Mouse (Mus musculus) midbrain, embryonic 13.5 days (tissue): ENCODE data around the gene Tnrc6a. TPM values are rescaled to one million over a fixed set of nuclear protein-coding genes. Genes with fewer than 3 reads are reported as not detected.

Experiments
- ATAC-seq: fragments of 200-750 bp; cut with Nextera tagmentation; 2 replicates; pipeline ENCODE4 v1.8.0; 2017; ENCODE audit warnings: mild to moderate bottlenecking, moderate TSS enrichment, moderate library complexity
- H3K27ac ChIP-seq: fragments of 300-500 bp; sonication (generic); 2 replicates; pipeline ENCODE4 v1.5.1; 2015; ENCODE audit warnings: inconsistent platforms, mild to moderate bottlenecking, moderate library complexity
- H3K27me3 ChIP-seq: fragments of 300-500 bp; sonication (generic); 2 replicates; pipeline ENCODE4 v1.6.1; 2015; ENCODE audit warnings: mild to moderate bottlenecking, inconsistent platforms
- H3K36me3 ChIP-seq: fragments of 300-500 bp; sonication (generic); 2 replicates; pipeline ENCODE4 v1.6.1; 2015; ENCODE audit warnings: mild to moderate bottlenecking, inconsistent platforms
- H3K4me1 ChIP-seq: fragments of 300-500 bp; sonication (generic); replicated peaks from 2 replicates; pipeline ENCODE4 v1.6.1; 2015; ENCODE audit warnings: inconsistent platforms
- H3K4me2 ChIP-seq: fragments of 300-500 bp; sonication (generic); replicated peaks from 2 replicates; pipeline ENCODE4 v1.6.1; 2015; ENCODE audit warnings: moderate library complexity, mild to moderate bottlenecking, inconsistent platforms
- H3K4me3 ChIP-seq: fragments of 300-500 bp; sonication (generic); replicated peaks from 2 replicates; pipeline ENCODE4 v1.5.1; 2015; ENCODE audit warnings: mild to moderate bottlenecking, inconsistent platforms
- H3K9ac ChIP-seq: fragments of 300-500 bp; sonication (generic); replicated peaks from 2 replicates; pipeline ENCODE4 v1.6.1; 2015; ENCODE audit warnings: mild to moderate bottlenecking, inconsistent platforms
- H3K9me3 ChIP-seq: fragments of 300-500 bp; sonication (generic); 2 replicates; pipeline ENCODE4 v1.6.1; 2016; ENCODE audit warnings: mild to moderate bottlenecking, inconsistent platforms
- WGBS: fragments of 180-500 bp; shearing (Covaris S2); methylation state at CpG from one replicate; pipeline ENCODE4 v1.1.7; 2015; 5-methylcytosine and 5-hydroxymethylcytosine counted together
- polyA plus RNA-seq: library from polyadenylated mRNA; unstranded; fragments of >200 nt; fragmentation: Nextera tagmentation; extraction: Ambion mirVana; gene quantifications from 2 replicates; pipeline ENCODE4 v1.2.1, GENCODE M21; 2015

The Tnrc6a gene
- polyA plus RNA-seq, 1 experiment from 2014 or later, result 62.1 TPM

DNA sequence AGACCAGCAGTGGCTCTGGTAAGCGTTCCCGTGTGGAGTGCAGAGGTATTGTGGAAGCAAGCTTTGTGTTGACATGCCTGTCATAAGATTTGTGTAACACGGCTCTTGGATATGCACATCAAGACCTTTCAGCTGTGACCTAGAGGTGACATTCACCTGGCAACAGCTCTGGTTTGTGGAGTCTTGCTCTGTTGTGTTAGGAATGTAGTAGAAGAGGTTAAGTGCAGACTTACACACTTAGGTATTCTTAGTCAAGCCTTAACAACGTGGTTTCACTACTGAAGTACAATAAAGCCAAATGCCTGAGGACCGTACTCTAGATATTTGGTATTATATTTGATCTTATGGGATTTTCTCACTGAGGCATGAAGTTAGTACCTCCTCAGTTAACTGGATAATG lies 48.4 kb downstream of the Tnrc6a start:
- Histone ChIP-seq H3K4me1 (no peaks in the 10 kb centered on the region), H3K4me3 (no peak overlapping the region), H3K36me3 (peaks cover 74% of the 10 kb centered on the region), H3K9ac (no peak overlapping the region), H3K4me2 (no peak overlapping the region), H3K27me3 (no peaks in the 10 kb centered on the region), H3K9me3 (no peaks in the 10 kb centered on the region), H3K27ac (no peak overlapping the region)
- ATAC-seq, result no peak
- 90% methylated on average over 5 of the region's 5 CpGs for WGBS

DNA sequence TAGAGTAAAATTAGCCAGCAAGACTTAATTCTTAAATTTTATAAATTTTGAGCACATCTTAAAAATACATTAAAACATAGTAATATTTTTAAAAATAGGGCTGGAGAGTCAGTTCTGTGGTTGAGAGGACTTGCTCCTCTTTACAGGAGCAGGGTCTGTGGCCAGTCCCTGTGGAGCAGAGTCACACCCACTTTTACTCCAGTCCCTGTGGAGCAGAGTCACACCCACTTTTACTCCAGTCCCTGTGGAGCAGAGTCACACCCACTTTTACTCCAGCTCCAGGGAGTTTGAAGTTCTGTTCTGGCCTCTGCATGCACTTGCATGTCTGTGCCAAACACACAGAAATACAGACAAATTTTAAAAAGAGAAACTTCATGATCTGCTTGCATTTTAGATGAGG lies 53.5 kb downstream of the Tnrc6a start:
- H3K4me3 ChIP-seq, result no peak overlapping the region
- peaks cover 76% of the 10 kb centered on the region for H3K36me3 ChIP-seq
- no peaks in the 10 kb centered on the region for H3K4me1 ChIP-seq
- no peaks in the 10 kb centered on the region for H3K27me3 ChIP-seq
- no peak overlapping the region for H3K4me2 ChIP-seq
- H3K9me3 ChIP-seq, result no peaks in the 10 kb centered on the region
- H3K9ac ChIP-seq, result no peak overlapping the region
- no peak overlapping the region for H3K27ac ChIP-seq
- ATAC-seq, result no peak

DNA sequence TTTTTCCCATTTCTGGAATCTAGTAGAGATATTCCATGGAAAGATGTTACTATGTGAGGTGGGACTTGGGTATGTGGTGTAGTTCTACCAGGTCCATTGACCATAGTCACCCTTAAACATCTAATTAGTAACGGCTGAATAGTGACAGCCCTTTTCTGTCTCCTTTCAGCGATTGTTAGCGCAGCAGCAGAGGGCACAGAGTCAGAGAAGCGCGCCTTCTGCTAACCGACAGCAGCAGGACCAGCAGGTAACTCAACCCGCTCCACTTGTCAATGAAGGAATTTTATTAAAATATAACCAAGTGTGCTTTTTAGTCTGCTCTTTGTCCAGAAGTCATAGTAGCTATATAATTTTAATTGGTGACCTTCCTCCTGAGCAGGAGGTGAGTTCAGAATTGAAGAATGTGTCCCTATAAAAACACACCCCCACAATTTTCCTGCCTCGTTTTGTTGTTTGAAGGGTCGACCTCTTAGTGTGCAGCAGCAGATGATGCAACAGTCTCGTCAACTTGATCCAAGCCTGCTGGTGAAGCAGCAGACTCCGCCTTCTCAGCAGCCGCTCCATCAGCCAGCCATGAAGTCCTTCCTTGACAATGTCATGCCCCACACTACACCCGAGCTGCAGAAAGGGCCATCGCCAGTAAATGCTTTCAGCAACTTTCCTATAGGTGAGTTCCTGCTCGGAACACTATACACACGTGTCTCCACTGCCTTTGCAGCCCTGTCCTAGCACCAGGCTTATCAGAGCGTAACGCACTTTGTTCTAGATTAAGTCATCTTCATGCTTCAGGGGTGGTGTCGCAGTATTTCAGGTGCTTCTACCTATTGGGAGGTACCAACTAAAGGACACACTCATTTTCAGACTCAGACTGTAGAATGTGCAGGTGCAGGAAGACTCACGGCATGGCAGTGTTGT lies 58.4 kb downstream of the Tnrc6a start:
- H3K9me3 ChIP-seq, result no peaks in the 10 kb centered on the region
- H3K4me2 ChIP-seq, result no peak overlapping the region
- no peak overlapping the region for H3K27ac ChIP-seq
- H3K27me3 ChIP-seq, result no peaks in the 10 kb centered on the region
- ATAC-seq, result no peak
- H3K9ac ChIP-seq, result no peak overlapping the region
- no peaks in the 10 kb centered on the region for H3K4me1 ChIP-seq
- H3K4me3 ChIP-seq, result no peak overlapping the region
- H3K36me3 ChIP-seq, result peaks cover 83% of the 10 kb centered on the region
- WGBS, result 86% methylated on average over 20 of the region's 20 CpGs

DNA sequence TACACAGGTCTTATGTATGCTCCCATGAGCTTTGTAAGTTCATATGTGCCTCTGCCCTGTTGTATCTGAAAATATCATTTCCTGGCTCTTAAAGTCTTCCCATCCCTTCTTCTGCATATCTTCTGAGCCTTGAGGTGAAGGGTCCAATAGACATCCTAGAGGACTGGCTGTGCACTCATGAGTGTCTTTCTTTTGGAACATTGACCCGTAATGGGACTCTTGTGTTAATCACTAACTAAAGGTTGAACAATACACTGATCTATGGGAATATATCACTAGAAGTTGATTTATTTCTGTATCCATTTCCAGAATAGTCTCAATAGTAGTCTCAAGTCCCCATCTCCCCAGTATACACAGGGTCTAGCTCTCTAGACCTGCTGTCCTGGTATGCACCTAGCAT lies 61.2 kb downstream of the Tnrc6a start:
- WGBS, result 100% methylated on average over 1 of the region's 1 CpGs
- H3K27ac ChIP-seq, result no peak overlapping the region
- H3K9me3 ChIP-seq, result no peaks in the 10 kb centered on the region
- no peak overlapping the region for H3K4me2 ChIP-seq
- no peaks in the 10 kb centered on the region for H3K4me1 ChIP-seq
- peaks cover 92% of the 10 kb centered on the region for H3K36me3 ChIP-seq
- no peak overlapping the region for H3K9ac ChIP-seq
- no peak for ATAC-seq
- no peak overlapping the region for H3K4me3 ChIP-seq
- H3K27me3 ChIP-seq, result no peaks in the 10 kb centered on the region

DNA sequence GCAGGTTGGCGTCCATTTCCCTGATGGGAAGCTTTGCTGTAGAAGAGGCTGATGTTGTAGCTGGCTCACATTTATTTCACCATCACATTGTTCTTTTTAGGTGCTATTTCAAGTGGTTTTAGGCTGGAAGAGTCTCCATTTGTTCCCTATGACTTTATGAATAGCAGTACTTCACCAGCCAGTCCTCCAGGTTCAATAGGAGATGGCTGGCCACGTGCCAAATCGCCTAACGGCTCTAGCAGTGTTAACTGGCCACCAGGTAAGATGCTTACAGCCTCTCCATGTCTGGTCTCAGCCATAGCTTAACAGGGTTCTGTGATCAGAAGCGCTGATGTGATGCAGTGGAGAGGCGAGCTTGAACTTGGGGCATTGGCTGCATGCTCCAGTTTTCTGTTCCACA lies 62.8 kb downstream of the Tnrc6a start:
- WGBS, result 89% methylated on average over 6 of the region's 6 CpGs
- no peak for ATAC-seq
- no peaks in the 10 kb centered on the region for H3K27me3 ChIP-seq
- no peak overlapping the region for H3K4me2 ChIP-seq
- H3K9ac ChIP-seq, result no peak overlapping the region
- H3K4me3 ChIP-seq, result no peak overlapping the region
- H3K4me1 ChIP-seq, result no peaks in the 10 kb centered on the region
- peaks cover 92% of the 10 kb centered on the region for H3K36me3 ChIP-seq
- no peaks in the 10 kb centered on the region for H3K9me3 ChIP-seq
- H3K27ac ChIP-seq, result no peak overlapping the region

DNA sequence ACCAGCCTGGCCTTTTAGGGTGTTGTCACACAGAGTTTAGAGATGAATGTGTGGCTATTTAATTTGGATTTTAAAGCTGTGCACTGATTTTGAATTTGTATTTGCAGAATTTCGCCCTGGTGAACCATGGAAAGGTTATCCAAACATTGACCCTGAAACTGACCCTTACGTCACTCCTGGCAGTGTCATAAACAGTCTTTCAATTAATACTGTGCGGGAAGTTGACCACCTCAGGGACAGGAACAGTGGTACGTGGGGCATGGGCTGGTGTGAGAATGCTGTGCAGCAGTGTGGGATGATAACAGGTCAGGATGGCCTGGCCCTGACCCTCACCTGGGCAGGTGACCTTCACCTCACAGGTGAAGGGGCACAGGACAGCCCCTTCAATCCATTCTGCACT lies 63.6 kb downstream of the Tnrc6a start:
- Histone ChIP-seq H3K27me3 (no peaks in the 10 kb centered on the region), H3K36me3 (peaks cover 92% of the 10 kb centered on the region), H3K27ac (no peak overlapping the region), H3K4me2 (no peak overlapping the region), H3K9me3 (no peaks in the 10 kb centered on the region), H3K4me3 (no peak overlapping the region), H3K4me1 (no peaks in the 10 kb centered on the region), H3K9ac (no peak overlapping the region)
- WGBS, result 94% methylated on average over 4 of the region's 4 CpGs
- ATAC-seq, result no peak

DNA sequence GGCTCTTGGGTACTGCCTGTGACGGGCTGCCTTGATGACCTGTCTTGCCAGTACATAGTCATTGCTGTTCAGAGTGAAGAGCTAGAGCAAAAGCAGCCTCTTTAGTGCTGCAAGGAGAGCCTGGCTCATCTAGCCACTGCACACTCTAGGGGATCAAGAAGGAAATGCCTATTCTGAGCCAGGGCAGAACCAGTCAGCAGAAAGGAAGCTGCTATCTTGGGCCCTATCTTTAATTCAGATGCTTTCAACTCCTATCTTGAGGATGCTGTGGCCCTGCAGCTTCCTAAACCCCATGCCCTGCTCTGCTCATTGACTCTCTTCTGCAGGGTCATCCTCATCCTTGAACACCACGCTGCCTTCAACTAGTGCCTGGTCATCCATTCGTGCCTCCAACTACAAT lies 64.8 kb downstream of the Tnrc6a start:
- Histone ChIP-seq H3K27me3 (no peaks in the 10 kb centered on the region), H3K4me3 (no peak overlapping the region), H3K9me3 (no peaks in the 10 kb centered on the region), H3K4me1 (no peaks in the 10 kb centered on the region), H3K4me2 (no peak overlapping the region), H3K9ac (no peak overlapping the region), H3K36me3 (peaks cover 94% of the 10 kb centered on the region), H3K27ac (no peak overlapping the region)
- ATAC-seq, result no peak
- 96% methylated on average over 3 of the region's 3 CpGs for WGBS

DNA sequence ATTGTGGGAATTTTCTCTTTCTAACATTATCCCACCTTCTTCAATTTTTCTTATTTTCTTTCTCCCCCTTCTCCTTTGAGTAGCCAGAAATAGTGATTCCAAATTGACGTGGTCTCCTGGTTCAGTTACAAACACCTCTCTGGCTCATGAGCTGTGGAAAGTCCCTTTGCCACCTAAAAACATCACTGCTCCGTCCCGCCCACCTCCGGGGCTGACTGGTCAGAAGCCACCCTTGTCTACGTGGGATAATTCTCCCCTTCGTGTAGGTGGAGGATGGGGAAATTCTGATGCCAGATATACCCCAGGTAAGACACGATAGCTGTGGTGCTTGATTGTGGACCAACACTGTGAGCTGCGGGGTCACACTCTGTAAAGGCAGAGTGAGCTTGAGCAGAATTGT lies 66.1 kb downstream of the Tnrc6a start:
- no peaks in the 10 kb centered on the region for H3K9me3 ChIP-seq
- no peaks in the 10 kb centered on the region for H3K27me3 ChIP-seq
- no peaks in the 10 kb centered on the region for H3K4me1 ChIP-seq
- no peak overlapping the region for H3K27ac ChIP-seq
- no peak for ATAC-seq
- H3K9ac ChIP-seq, result no peak overlapping the region
- H3K4me3 ChIP-seq, result no peak overlapping the region
- H3K36me3 ChIP-seq, result peaks cover 91% of the 10 kb centered on the region
- no peak overlapping the region for H3K4me2 ChIP-seq
- WGBS, result 96% methylated on average over 8 of the region's 8 CpGs

DNA sequence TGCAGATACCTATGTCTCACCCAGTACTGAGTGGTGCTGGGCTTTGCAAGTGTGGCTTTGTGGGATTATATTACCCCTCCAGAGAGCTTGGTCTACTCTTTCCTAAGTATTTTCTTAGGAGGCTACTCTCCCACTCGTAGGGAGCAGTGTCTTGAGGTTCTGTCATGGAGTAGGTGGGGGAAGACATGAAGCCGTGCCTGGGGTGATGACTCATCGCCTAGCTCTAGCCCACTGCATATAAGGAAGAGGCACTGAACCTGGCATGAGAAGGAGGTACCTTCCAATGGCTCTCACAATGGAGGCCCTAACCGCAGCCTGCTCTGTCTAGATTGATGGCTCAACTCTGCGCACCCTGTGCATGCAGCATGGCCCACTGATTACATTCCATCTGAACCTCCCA lies 68.0 kb downstream of the Tnrc6a start:
- Histone ChIP-seq H3K27ac (no peak overlapping the region), H3K36me3 (peaks cover 85% of the 10 kb centered on the region), H3K9me3 (no peaks in the 10 kb centered on the region), H3K9ac (no peak overlapping the region), H3K27me3 (no peaks in the 10 kb centered on the region), H3K4me2 (no peak overlapping the region), H3K4me1 (no peaks in the 10 kb centered on the region), H3K4me3 (no peak overlapping the region)
- ATAC-seq, result no peak
- 95% methylated on average over 5 of the region's 5 CpGs for WGBS

DNA sequence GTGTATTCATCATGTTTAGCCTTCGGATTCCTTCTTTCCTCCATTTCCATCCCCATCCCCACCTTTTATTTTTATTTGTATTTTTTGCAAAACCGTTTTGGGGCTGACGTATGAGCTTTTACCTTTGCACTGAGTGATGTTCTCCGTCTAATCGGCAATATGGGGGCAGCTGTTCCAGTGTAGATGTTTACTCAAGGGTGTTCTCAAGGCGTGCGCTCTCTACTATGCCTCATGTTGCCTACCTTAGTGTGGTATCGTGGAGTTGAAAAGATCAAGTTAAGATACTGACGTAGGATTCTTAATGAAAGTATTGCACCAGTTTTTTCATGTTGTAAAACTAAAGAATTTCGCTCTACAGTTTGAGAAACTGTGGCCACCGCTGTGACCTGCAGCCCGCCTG lies 69.5 kb downstream of the Tnrc6a start:
- no peaks in the 10 kb centered on the region for H3K27me3 ChIP-seq
- no peak overlapping the region for H3K4me2 ChIP-seq
- H3K4me3 ChIP-seq, result no peak overlapping the region
- no peaks in the 10 kb centered on the region for H3K9me3 ChIP-seq
- 94% methylated on average over 12 of the region's 12 CpGs for WGBS
- ATAC-seq, result no peak
- H3K27ac ChIP-seq, result no peak overlapping the region
- no peaks in the 10 kb centered on the region for H3K4me1 ChIP-seq
- no peak overlapping the region for H3K9ac ChIP-seq
- H3K36me3 ChIP-seq, result peaks cover 72% of the 10 kb centered on the region

DNA sequence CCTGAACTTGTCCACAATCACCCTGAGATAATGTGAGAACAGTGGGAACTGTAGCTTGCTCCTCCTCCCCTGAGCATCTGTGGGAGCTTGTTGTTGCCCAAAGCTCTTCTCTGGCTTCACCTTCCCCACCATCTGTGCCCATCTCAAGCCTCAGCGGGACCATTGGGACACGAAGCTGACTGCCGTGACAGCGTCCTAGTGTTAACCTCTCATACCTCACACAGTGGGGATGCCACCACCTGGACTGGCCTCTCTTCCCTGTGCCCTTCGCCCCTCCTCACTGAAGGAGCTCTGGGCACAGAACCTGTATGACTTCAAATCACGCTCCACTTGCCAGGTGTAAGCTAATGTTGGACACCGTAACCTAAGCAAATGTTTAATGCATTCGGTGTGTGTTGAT lies 71.0 kb downstream of the Tnrc6a start:
- H3K36me3 ChIP-seq, result peaks cover 57% of the 10 kb centered on the region
- H3K27me3 ChIP-seq, result no peaks in the 10 kb centered on the region
- H3K4me2 ChIP-seq, result no peak overlapping the region
- no peak overlapping the region for H3K27ac ChIP-seq
- no peak overlapping the region for H3K4me3 ChIP-seq
- ATAC-seq, result no peak
- WGBS, result 92% methylated on average over 8 of the region's 8 CpGs
- H3K9ac ChIP-seq, result no peak overlapping the region
- no peaks in the 10 kb centered on the region for H3K9me3 ChIP-seq
- H3K4me1 ChIP-seq, result no peaks in the 10 kb centered on the region

DNA sequence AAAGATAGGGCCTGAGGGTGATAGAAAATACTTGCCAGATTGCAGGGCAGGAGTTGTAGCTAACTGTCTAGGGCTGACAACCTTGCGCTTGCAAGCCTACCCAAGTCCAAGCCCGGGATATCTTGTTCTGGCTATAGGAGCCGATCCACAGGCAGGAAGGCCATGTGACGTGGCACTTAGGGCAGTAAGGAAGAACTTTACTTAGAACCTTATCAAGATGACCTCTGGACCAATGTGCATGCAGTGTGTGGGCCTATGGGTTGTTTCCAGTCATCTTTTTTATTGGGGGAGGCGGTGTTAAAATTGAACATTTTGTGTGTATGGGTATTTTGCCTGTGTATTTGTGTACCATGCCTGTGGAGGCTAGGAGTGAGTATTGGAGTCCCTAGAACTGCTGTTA lies 72.7 kb downstream of the Tnrc6a start:
- H3K27ac ChIP-seq, result no peak overlapping the region
- H3K27me3 ChIP-seq, result no peaks in the 10 kb centered on the region
- H3K9me3 ChIP-seq, result no peaks in the 10 kb centered on the region
- no peak overlapping the region for H3K9ac ChIP-seq
- 99% methylated on average over 5 of the region's 5 CpGs for WGBS
- peaks cover 40% of the 10 kb centered on the region for H3K36me3 ChIP-seq
- H3K4me1 ChIP-seq, result no peaks in the 10 kb centered on the region
- H3K4me3 ChIP-seq, result no peak overlapping the region
- no peak overlapping the region for H3K4me2 ChIP-seq
- no peak for ATAC-seq

DNA sequence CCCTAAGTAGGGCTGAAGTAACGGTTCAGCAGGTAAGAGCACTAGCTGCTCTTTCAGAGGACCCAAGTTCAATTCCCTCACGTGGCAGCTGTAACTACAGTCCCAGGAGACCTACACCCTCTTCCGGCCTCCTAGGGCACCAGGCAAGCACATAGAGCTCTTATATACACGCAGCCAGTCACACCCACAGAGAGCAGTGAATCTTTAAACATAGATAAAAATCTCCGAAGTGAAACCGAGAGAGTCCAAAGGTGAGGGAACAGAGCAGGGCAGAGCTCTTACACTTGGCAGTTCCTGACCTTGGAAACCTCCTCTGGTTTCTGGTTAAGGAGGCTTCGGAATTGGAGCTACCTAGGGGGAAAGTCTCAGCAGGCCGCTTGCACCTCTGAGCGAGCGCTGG lies 75.0 kb downstream of the Tnrc6a start:
- Histone ChIP-seq H3K9ac (no peak overlapping the region), H3K4me1 (no peaks in the 10 kb centered on the region), H3K27ac (no peak overlapping the region), H3K36me3 (peaks cover 19% of the 10 kb centered on the region), H3K4me3 (no peak overlapping the region), H3K9me3 (no peaks in the 10 kb centered on the region), H3K4me2 (no peak overlapping the region), H3K27me3 (no peaks in the 10 kb centered on the region)
- no peak for ATAC-seq
- 88% methylated on average over 10 of the region's 10 CpGs for WGBS
